Mouse (Mus musculus) lung, postnatal 0 days (tissue): ENCODE results near the gene 2310009B15Rik.

Experiments used
- CTCF ChIP-seq: IDR thresholded peaks from 2 replicates; pipeline ENCODE4 v1.5.1; 2016; ENCODE audit warnings: antibody characterized with exemption, mild to moderate bottlenecking
- EP300 ChIP-seq: IDR thresholded peaks from 2 replicates; pipeline ENCODE4 v1.6.1; 2016; ENCODE audit warnings: antibody characterized with exemption, mild to moderate bottlenecking, control low read depth

DNA sequence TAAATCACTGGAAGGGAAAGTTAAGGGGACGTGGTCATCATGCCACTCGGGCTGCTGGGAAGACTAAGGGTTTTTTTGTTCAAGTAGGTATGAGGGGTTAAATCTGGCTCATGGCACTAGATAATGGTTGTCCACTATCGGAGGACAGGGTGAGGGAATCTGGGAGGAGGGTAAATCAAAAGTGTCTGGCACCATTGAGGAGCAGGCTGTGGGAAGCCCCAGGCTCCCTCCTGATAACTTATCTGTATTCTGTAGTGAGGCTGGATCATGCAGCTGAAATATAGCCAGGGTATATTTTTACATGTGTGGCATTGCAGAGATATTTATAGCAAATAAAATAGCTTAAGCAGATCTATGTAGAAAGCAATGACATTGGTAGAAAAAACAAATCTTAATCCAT is 49.6 kb upstream of the 2310009B15Rik start:
- no peak for TF ChIP-seq CTCF
- TF ChIP-seq EP300: no peak
